Mouse (Mus musculus) small intestine, adult 2 months (tissue): Measurements from ENCODE around the gene Wdr62.

Experiments used
- CTCF ChIP-seq: fragments of 200-500 bp; IDR thresholded peaks from 2 replicates; pipeline ENCODE4 v1.5.1; 2012; ENCODE audit warnings: low read depth, mild to moderate bottlenecking, control low read depth, inconsistent platforms, low read length, moderate library complexity, mixed read lengths; ENCODE audit not compliant: insufficient replicate concordance, insufficient read length; ENCODE audit errors: extremely low read depth
- POLR2A ChIP-seq: fragments of 200-500 bp; IDR thresholded peaks from 2 replicates; pipeline ENCODE4 v1.6.1; 2012; ENCODE audit warnings: low read depth, mild to moderate bottlenecking, control low read depth, inconsistent platforms, low read length, moderate library complexity

DNA sequence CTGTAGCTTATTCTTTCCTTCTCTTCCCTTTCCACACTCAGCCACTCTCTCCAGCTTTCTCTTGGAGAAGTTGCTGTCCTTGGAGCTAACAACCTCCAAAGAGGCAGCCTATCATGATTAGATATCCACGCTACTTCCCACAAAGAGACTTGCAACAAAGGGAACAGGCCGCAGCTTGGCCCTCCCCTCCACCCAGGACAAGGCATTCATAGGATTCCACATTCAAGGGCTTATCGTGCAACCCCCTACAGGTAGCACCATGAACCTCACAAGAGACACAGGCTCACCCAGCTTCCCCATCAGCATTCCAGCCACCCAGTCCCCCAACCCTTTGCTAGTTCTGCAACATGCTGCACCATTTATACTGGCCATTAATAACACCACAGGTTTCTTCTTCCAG, 13.4 kb downstream of the Wdr62 start:
- TF ChIP-seq CTCF (no peak), POLR2A (no peak)
